Mouse (Mus musculus) large intestine, adult 2 months (tissue): ENCODE data around the gene Gm45021. TPM values are rescaled to one million over a fixed set of nuclear protein-coding genes. Genes with fewer than 3 reads are reported as not detected.
A peak's percentile ranks its signal among the peaks of the same experiment; 100 is the strongest.

ENCODE experiments used
- DNase-seq: peaks from one replicate; pipeline ENCODE4 v3.0.0-alpha.2; 2012; ENCODE audit warnings: low read depth, low spot score
- WGBS: fragments of 180-500 bp; shearing (Covaris S2); methylation state at CpG from one replicate; pipeline ENCODE4 v1.1.7; 2018; 5-methylcytosine and 5-hydroxymethylcytosine counted together
- polyA plus RNA-seq: library from polyadenylated mRNA; depleted of rRNA; stranded (reverse); fragments of >200 nt; gene quantifications from 2 replicates; pipeline ENCODE4 v1.2.3, GENCODE M21; 2012; rRNA removed

The Gm45021 gene
- polyA plus RNA-seq: not detected in 2 replicates

- WGBS: 74% methylated on average over 6 of the region's 6 CpGs
- no peak for DNase-seq
Observed at GRCm38 (mm10) chr6:48589194-48589750, at the start of gene Gm45021. Gene Gm45021 (plus strand): TSS chr6:48589610.

- 84% methylated on average over 5 of the region's 5 CpGs for WGBS
- DNase-seq: no peak
Observed at GRCm38 (mm10) chr6:48539860-48540259, 49.5 kb upstream of the Gm45021 start.

- 78% methylated on average over 3 of the region's 3 CpGs for WGBS
- no peak for DNase-seq
Observed at GRCm38 (mm10) chr6:48540721-48541120, 48.7 kb upstream of the Gm45021 start.

- WGBS: 21% methylated on average over 7 of the region's 7 CpGs
- DNase-seq: no peak
Observed at GRCm38 (mm10) chr6:48541560-48542450, 47.6 kb upstream of the Gm45021 start.

- WGBS: 83% methylated on average over 3 of the region's 3 CpGs
- no peak for DNase-seq
Observed at GRCm38 (mm10) chr6:48542631-48543030, 46.8 kb upstream of the Gm45021 start.

GRCm38 (mm10) chr6:48545251-48545650 lies 44.2 kb upstream of the Gm45021 start:
- WGBS: 54% methylated on average over 5 of the region's 5 CpGs

GRCm38 (mm10) chr6:48546271-48546670 lies 43.1 kb upstream of the Gm45021 start:
- 41% methylated on average over 1 of the region's 1 CpGs for WGBS
- DNase-seq: no peak

More at GRCm38 (mm10) chr6:48545251-48545650, 44.2 kb upstream of the Gm45021 start:
- no peak for DNase-seq

GRCm38 (mm10) chr6:48546858-48547257 lies 42.6 kb upstream of the Gm45021 start:
- 52% methylated on average over 4 of the region's 4 CpGs for WGBS
- no peak for DNase-seq

- DNase-seq: no peak
- WGBS: 79% methylated on average over 6 of the region's 6 CpGs
Observed at GRCm38 (mm10) chr6:48548314-48548713, 41.1 kb upstream of the Gm45021 start.

- DNase-seq: no peak
- WGBS: 52% methylated on average over 4 of the region's 4 CpGs
Observed at GRCm38 (mm10) chr6:48552918-48553317, 36.5 kb upstream of the Gm45021 start.

- no peak for DNase-seq
- 56% methylated on average over 4 of the region's 4 CpGs for WGBS
Observed at GRCm38 (mm10) chr6:48553819-48554218, 35.6 kb upstream of the Gm45021 start.

- WGBS: 1% methylated on average over 39 of the region's 39 CpGs
- peak; percentile 73 for DNase-seq
Observed at GRCm38 (mm10) chr6:48554280-48555103, 34.9 kb upstream of the Gm45021 start, which contains the start of gene Lrrc61. Gene Lrrc61 (plus strand): TSS chr6:48554796.

GRCm38 (mm10) chr6:48555104-48555890 lies 34.1 kb upstream of the Gm45021 start:
- WGBS: 25% methylated on average over 14 of the region's 14 CpGs
- DNase-seq: no peak

- 90% methylated on average over 3 of the region's 3 CpGs for WGBS
Observed at GRCm38 (mm10) chr6:48555956-48556355, 33.5 kb upstream of the Gm45021 start.

GRCm38 (mm10) chr6:48565693-48566310 lies 23.6 kb upstream of the Gm45021 start:
- WGBS: 72% methylated on average over 4 of the region's 4 CpGs
- DNase-seq: no peak

More at GRCm38 (mm10) chr6:48555956-48556355, 33.5 kb upstream of the Gm45021 start:
- no peak for DNase-seq

- 20% methylated on average over 5 of the region's 5 CpGs for WGBS
- no peak for DNase-seq
Observed at GRCm38 (mm10) chr6:48566312-48566711, 23.1 kb upstream of the Gm45021 start.

GRCm38 (mm10) chr6:48568036-48568984 lies 21.1 kb upstream of the Gm45021 start:
- 33% methylated on average over 21 of the region's 21 CpGs for WGBS
- no peak for DNase-seq
